Mouse (Mus musculus) brown adipose tissue, adult 24 weeks (tissue): Measurements from ENCODE around the gene Cfap99. TPM values are rescaled to one million over a fixed set of nuclear protein-coding genes. Genes with fewer than 3 reads are reported as not detected.

Experiments
- H3K27ac ChIP-seq: fragments of 200-500 bp; replicated peaks from 2 replicates; pipeline ENCODE4 v1.5.1; 2012; ENCODE audit warnings: low read depth, mild to moderate bottlenecking, low read length
- H3K4me1 ChIP-seq: fragments of 200-500 bp; 2 replicates; pipeline ENCODE4 v1.6.1; 2012; ENCODE audit warnings: low read length, mixed read lengths; ENCODE audit not compliant: control insufficient read depth, insufficient read depth, insufficient read length
- H3K4me3 ChIP-seq: fragments of 200-500 bp; 2 replicates; pipeline ENCODE4 v1.5.1; 2012; ENCODE audit warnings: low read depth, mild to moderate bottlenecking, low read length, moderate library complexity; ENCODE audit not compliant: insufficient read depth
- polyA plus RNA-seq: library from polyadenylated mRNA; stranded (reverse); fragments of >200 nt; gene quantifications from 2 replicates; pipeline ENCODE4 v1.2.4, GENCODE M21; 2012; ENCODE audit not compliant: missing spikeins, insufficient read depth, insufficient read length

Gene Cfap99
- polyA plus RNA-seq: not detected in 2 replicates

GRCm38 (mm10) chr5:34288154-34288716 is at the start of gene Cfap99, which contains the start of gene Zfyve28:
Gene Cfap99, plus strand, starts transcription at chr5:34288600.
Gene Zfyve28, minus strand, starts transcription at chr5:34288449.
- no peak within 1 kb of the TSS for H3K27ac ChIP-seq
- peaks cover 2% of the 10 kb centered on the region for H3K4me1 ChIP-seq
- H3K4me3 ChIP-seq: peak within 1 kb of the TSS; percentile 61

GRCm38 (mm10) chr5:34242224-34242963 is 46.0 kb upstream of the Cfap99 start:
- Histone ChIP-seq H3K27ac (peak overlapping the region; percentile 50), H3K4me3 (no peak overlapping the region), H3K4me1 (peaks cover 13% of the 10 kb centered on the region)

DNA sequence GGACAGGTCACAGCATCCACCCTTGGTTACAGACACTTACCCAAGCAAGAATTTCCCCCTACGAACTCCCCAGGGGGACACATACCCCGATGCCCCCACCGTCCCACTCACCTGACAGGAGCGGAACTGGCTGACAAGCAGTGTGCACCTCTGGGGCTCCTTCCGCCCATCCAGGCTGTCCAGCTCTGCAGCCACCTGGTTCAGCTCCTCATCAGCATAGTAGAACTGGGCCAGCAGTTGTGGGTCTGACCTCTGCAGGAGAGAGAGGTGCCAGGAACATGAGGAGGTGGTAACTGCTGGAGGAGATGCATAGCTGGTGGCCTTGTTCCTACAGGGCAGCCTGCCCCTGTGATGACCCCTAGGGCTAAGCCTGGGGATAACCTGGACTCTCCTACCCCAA is 45.3 kb upstream of the Cfap99 start:
- H3K27ac ChIP-seq: peak overlapping the region; percentile 26; the same call in 1 of the 2 replicates

GRCm38 (mm10) chr5:34246443-34246842 is 42.0 kb upstream of the Cfap99 start:
- H3K4me1 ChIP-seq: peaks cover 13% of the 10 kb centered on the region

More for the DNA sequence above, 45.3 kb upstream of the Cfap99 start:
- H3K4me1 ChIP-seq: peaks cover 13% of the 10 kb centered on the region
- H3K4me3 ChIP-seq: no peak overlapping the region

DNA sequence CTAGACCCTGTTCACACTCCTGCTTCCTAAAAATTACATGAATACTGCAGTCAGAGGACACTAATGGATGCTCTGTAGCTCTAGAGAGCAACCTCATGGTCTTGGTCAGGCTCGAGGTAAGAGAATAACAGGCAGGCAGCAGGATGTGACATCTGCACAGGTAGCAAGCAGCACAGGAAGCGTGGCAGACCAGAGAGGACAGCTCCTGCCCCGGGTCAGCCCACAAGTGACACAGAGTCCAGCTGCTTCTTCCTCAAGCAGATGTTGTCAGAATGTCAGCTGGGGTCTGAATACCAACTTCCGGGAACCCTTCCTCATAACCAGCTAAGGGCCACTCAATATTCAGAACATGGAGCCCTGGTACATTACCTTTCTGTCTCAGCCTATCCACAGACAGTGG is 39.3 kb upstream of the Cfap99 start:
- Histone ChIP-seq H3K4me1 (no peaks in the 10 kb centered on the region), H3K4me3 (no peak overlapping the region), H3K27ac (no peak overlapping the region)

More at GRCm38 (mm10) chr5:34246443-34246842, 42.0 kb upstream of the Cfap99 start:
- Histone ChIP-seq H3K27ac (no peak overlapping the region), H3K4me3 (no peak overlapping the region)

DNA sequence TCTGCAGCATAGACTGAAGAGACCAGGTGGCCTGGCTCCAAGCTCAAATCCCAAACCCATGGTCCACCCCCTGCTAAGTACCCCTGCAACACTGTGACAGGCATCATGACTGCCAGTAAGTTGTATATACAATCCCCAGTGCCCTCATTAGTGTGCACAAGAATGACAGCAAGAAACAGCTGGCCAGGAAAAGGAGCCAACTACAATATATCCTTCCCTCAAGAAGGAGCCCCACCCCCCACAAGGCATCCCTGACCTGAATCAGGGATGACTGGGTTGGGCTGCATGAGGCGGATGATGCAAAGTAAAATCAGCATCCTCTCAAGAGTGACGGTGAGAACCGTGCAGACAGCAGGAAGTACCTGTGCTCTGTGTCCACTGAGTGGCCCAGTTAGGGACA is 38.3 kb upstream of the Cfap99 start:
- no peaks in the 10 kb centered on the region for H3K4me1 ChIP-seq
- no peak overlapping the region for H3K27ac ChIP-seq
- H3K4me3 ChIP-seq: no peak overlapping the region

DNA sequence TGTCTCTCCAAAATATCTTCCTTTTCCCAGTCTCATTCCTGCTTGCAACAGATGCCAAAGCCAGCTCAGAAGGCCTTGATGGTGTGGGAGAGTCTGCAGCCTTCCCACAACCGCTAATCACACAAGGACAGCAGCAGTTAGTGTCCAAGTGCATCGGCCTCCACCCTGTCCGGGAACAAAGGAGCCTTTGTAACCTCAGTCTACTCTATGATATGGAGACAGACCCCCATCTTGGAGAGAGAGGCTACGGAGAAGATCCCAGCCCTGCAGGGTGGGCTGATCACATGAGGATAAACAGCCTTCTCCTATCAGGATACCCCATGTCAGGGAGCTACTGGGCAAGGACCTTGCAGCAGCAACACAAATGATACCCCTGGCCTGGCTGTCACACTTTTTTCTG is 36.6 kb upstream of the Cfap99 start:
- no peak overlapping the region for H3K4me3 ChIP-seq
- no peaks in the 10 kb centered on the region for H3K4me1 ChIP-seq
- H3K27ac ChIP-seq: no peak overlapping the region

DNA sequence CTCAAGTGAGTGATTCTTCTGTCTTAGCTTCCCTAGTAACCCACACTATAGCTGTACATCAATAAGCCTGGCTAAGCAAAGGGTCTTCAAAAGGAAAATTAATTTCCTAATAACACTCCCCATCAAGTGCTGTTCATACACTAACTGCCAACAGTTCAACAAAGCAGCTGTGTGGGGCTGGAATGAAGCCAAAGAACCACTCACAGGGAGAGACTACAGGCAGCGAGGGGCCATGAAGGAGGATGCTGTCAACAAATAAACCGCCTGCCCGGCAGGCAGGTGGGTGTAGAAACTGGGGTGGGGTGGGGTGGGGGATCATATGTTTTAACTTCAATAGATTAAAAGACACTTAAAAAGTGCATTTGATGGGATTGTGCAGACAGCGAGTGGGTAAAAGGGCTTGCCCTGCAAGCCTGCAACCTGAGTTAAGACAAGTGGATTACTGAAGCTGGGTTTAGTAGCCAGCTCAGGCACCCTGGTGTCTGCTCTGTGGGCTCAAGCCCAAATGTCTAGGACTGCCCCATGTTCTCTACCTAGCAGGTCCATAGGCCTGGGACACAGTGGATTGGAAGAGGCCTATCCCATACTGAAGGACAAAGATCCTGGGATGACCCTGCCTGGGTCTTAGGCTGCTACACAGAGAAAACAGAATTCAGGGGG is 36.0 kb upstream of the Cfap99 start:
- H3K4me3 ChIP-seq: no peak overlapping the region
- H3K4me1 ChIP-seq: no peaks in the 10 kb centered on the region
- no peak overlapping the region for H3K27ac ChIP-seq

GRCm38 (mm10) chr5:34252967-34253519 is 35.4 kb upstream of the Cfap99 start:
- Histone ChIP-seq H3K27ac (no peak overlapping the region), H3K4me1 (no peaks in the 10 kb centered on the region), H3K4me3 (no peak overlapping the region)

DNA sequence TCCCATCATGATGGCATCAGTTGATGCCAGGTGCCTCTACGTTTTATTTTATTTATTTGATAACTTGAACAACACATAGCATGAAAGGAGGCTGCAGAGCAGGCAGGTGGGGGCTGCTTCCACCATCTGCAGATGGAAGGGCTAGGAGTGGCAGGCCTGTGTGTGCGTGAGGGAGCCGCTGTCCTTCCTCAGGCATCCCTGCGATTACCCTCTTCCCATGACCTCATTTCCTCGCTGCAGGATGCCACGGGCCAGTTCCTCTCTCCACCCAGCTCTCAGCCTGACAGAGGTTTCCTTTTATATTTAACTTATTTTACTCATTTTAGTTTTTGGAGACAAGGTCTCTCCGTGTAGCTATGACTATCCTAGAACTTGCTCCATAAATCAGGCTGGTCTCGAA is 34.1 kb upstream of the Cfap99 start:
- no peaks in the 10 kb centered on the region for H3K4me1 ChIP-seq
- no peak overlapping the region for H3K4me3 ChIP-seq
- no peak overlapping the region for H3K27ac ChIP-seq

DNA sequence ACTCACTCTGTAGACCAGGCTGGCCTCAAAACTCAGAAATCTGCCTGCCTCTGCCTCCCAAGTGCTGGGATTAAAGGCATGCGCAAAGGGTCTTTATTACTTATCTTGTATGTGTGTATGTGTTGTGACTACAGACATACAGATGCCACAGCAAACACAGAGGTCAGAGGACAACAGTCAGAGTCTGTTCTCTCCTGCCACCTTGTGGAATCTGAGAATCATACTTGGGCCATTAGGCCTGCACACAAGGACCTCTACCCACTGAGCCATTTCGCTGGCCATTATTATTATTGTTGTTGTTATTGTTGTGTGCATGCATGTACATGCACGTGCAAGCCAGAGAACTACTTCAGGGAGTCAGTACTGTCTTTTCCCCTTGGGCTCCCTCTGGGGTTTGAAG is 33.2 kb upstream of the Cfap99 start:
- no peak overlapping the region for H3K27ac ChIP-seq
- no peaks in the 10 kb centered on the region for H3K4me1 ChIP-seq
- no peak overlapping the region for H3K4me3 ChIP-seq

DNA sequence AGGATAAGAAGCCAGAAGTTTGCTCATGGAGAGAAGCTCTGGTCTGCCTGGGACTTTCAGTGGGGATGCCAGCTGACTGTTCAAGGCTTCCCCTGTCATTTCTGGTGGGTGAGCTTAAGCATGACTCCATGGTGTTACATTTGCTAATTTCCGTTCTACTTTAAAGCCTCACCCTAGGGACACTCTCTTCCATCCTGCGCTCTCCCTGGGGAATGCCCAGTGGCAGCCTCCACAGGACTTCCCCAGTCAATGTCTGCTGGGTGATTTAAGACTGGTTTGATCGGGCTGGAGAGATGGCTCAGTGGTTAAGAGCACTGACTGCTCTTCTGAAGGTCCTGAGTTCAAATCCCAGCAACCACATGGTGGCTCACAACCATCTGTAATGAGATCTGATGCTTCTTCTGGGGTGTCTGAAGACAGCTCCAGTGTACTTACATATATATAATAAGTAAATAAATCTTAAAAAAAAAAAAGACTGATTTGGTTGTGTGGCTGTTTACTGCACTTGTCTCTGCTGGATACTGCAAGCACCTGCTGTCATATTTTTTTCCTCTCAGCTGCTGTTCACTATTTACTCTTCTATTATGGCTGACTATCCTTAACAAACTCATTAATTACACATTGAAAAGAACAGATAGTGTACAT is 29.1 kb upstream of the Cfap99 start:
- Histone ChIP-seq H3K27ac (no peak overlapping the region), H3K4me1 (no peaks in the 10 kb centered on the region), H3K4me3 (no peak overlapping the region)

DNA sequence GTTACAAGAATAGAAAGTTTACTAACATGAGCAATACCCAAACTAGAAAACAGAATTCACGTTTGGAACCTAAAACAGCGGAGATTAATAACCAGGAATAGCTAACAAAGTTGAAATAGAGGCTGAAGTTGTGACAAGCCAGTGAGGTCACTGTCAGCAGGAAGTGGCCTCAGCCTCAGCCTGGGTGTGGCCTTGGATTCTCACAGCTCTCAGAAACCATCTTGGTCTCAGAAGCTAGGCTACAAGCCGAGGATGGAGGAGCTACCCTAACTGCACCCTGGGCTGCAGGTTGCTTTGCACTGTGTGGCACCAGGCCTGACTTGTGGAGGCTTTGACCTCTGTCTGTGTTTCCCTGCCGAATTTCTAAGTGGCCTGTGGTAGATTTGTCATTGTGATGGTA is 22.3 kb upstream of the Cfap99 start:
- H3K4me3 ChIP-seq: no peak overlapping the region

GRCm38 (mm10) chr5:34269197-34269920 is 19.0 kb upstream of the Cfap99 start:
- Histone ChIP-seq H3K27ac (no peak overlapping the region), H3K4me1 (no peaks in the 10 kb centered on the region), H3K4me3 (no peak overlapping the region)

More for the DNA sequence above, 22.3 kb upstream of the Cfap99 start:
- Histone ChIP-seq H3K4me1 (no peaks in the 10 kb centered on the region), H3K27ac (no peak overlapping the region)
